Mouse (Mus musculus): ENCODE data around the gene Tada2a. TPM values are rescaled to one million over a fixed set of nuclear protein-coding genes. Genes with fewer than 3 reads are reported as not detected.

Gene Tada2a
- total RNA-seq (2021): 10 to 100 TPM; 34.0 to 35.5 TPM
- long read RNA-seq, experiment 1, transcript Tada2a-201 (16 exons, 2,151 nt): major isoform, 16 of 22 reads
- long read RNA-seq, experiment 1, partial matches to known transcripts: 0 of 22 reads
- long read RNA-seq, experiment 1, other reads (novel, unspliced or antisense): 6 of 22 reads
- long read RNA-seq, experiment 2, transcript Tada2a-201 (16 exons, 2,151 nt): major isoform, 9 of 16 reads
- long read RNA-seq, experiment 2, partial matches to known transcripts: 2 of 16 reads
- long read RNA-seq, experiment 2, other reads (novel, unspliced or antisense): 5 of 16 reads

DNA sequence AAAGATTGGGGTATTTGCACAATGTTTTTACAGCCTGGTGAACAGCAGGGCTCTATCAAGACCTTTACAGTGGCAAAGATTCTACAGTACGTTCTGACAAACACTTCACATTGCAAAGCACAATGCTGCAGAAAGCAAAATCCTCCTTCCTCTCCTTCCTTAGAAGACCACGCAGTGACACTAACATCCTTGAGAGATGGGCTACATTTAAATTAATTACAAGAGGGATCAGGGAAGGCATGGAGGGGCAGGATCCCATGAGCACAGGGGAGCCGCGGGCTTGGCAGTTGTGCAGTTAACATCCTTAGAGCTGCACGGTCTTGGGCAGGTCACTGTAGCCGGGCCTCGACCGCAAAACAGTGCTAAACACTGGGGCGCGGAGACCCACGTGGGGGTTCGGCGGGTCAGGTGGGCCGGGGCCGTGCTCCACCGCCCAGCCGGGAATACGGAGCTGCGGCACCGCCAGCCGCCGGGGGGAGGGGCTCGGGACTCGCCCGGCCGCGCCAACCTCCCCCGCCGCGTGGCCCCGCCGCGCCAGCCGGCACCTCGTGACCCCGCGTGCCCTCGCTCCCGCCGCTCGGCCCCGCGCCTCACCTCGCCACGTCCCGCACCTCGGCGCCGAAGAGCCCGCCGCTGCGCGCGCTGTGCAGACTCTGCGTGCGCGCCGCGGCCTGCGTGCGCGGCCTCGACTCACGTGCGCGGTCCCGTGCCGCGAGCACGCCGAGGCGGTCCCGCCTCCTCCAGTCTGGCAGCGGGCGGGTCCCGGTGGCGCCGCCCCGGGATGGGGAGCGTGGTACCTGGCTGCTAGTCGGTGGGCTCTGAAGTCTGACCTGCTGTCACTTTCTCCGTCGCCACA is at the start of gene Tada2a, which contains the start of gene Acaca:
Gene Tada2a (minus strand): TSS at position 658 of the 856 bp plus-strand sequence.
Gene Acaca (plus strand): TSS at position 730 of the 856 bp plus-strand sequence.
- intact Hi-C loops (cut with DNase I): loop anchor here (2.0 to 5.0 kb wide), 2 partner anchors 62 to 132 kb away; no protein-coding TSS in a partner anchor
- Histone ChIP-seq H3K27ac (peak within 1 kb of the TSS; percentile 84), H3K4me3 (peak within 1 kb of the TSS; percentile 77)
- no peak; the same call in 1 of the 2 replicates for TF ChIP-seq CTCF (IDR thresholded peaks at IDR 0.05)
- peak; percentile 80 to 82 for DNase-seq (ENCODE audit: extremely low spot score in 1 of 2, low spot score in 2 of 2)

DNA sequence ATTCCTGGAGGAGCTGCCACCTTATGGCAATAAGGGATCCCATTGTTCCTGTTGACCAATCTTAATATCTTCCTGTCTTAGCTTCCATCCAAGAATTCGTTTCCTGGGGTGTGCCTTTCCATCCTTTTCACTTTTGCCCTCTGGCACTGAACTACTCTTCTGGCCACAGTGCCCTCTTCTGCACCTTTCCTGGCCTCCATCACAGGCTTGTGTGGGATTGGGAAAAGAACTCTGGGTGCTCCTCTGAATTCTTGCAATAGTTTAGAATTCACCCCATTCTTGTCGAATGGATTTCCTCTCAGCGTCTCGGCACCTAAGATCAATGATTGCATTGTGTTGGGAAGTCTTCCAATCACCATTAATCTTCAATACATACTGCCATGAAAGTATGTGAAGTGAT is 49.2 kb upstream of the Tada2a start:
- intact Hi-C loops (cut with DNase I): loop anchor here (5.0 kb wide), 1 partner anchor 64 kb away; no protein-coding TSS in a partner anchor
- no peak overlapping the region; the same call in 1 of the 2 replicates for H3K27ac ChIP-seq

DNA sequence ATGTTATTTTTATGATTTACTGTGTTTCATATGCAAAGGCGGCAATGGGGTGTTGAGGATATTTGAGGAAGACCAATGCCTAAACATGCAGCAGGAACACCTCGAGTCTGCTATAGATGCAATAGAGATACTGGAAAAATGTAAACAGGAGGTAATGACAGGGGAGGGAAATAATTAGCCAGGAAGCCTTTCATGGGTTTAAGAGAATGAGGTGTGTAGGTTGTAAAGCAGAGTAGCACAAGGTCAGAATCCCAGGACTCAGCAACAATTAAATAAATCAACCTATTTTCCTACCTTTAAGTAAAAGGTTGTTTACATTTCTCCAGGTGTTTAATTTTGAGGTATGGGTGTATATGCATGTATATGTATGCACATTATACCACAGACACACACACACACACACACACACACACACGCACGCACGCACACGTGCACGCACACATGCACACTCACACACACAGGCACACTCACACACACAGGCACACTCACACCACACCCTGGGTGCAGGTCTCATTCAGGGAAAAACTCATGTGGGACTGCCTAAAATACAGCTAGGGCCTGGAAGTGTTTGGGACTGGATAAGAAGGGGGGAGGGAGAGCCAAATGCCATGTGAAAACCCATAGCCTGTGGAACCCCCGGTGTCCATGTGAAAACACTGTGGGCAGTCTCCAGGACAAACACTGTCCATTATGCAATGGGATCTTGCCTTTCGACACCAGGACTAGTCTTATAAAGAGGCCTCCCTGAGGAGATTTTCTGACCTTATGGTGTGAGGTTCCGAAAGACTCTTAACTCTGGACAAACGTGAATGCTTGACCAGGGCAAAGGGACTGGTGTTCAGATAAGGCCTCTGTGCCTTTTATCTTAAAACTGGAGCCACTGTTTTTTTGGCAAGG is 43.4 kb upstream of the Tada2a start:
- no peak for DNase-seq (ENCODE audit: extremely low spot score in 1 of 2, low spot score in 2 of 2)
- no peak for TF ChIP-seq CTCF (IDR thresholded peaks at IDR 0.05)
- Histone ChIP-seq H3K27ac (no peak overlapping the region), H3K4me3 (no peak overlapping the region)
- intact Hi-C loops (cut with DNase I): no loop called here

More for the DNA sequence above, 49.2 kb upstream of the Tada2a start:
- no peak for TF ChIP-seq CTCF (IDR thresholded peaks at IDR 0.05)
- DNase-seq (ENCODE audit: extremely low spot score in 1 of 2, low spot score in 2 of 2): no peak
- H3K4me3 ChIP-seq: peak overlapping the region; percentile 97

DNA sequence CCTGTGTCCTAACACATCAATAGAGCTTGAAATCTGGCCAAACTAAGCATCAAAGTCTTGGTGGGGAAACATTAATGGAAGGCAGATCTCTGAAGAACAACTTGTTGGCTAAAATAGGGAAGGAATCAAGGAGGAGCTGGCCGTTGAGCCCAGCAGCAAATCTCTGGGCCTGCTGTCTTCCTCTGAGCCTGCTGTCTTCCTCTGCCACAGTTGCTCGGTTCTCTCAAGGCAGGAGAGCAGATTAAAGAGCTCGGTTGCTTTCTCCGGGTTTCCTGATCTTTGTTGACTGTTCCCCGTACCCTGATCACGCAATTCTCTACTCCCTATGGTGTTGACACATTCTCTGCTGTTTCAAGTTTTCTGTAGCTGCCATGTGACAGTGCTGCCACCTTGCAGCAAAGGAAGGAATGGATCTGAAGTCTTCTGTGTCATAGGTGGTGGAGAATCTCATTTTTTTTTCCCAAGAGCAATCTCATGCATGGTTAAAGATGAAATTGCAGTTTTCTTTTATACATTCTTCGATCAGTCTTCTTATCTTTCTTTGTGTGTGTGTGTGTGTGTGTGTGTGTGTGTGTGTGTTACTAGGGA is 39.4 kb upstream of the Tada2a start:
- peak; percentile 76 for TF ChIP-seq CTCF (IDR thresholded peaks at IDR 0.05)
- Histone ChIP-seq H3K4me3 (no peak overlapping the region), H3K27ac (peak overlapping the region; percentile 25)
- DNase-seq (ENCODE audit: extremely low spot score in 1 of 2, low spot score in 2 of 2): peak; percentile 43 to 47
- intact Hi-C loops (cut with DNase I): loop anchor here (5.0 to 10.0 kb wide), 2 partner anchors 36 to 384 kb away; no protein-coding TSS in a partner anchor

DNA sequence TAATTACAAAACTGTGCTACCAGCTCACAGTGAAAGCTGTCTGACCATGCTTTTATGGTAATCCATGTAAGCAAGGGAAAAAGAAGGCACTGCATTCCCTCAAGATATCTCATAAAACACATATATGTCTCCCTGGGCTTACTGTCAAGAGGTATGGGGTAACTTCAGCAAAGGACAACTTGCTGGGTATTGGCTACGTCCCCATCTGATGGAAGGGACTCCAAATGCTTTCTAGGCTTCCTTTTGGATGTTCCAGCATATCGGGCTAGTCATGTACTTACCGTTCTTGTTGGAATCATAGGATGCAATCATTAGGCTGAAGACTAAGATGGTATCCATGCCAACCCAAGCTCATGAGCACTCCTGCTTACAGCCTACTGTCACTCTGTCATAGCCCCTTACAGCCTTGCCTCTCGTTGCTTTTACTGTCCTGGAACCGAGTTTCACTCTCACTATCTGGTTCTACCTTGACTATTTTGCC is 37.7 kb upstream of the Tada2a start, which contains the start of gene Gm11437:
Gene Gm11437 (minus strand): TSS at position 431 of the 481 bp plus-strand sequence.
- TF ChIP-seq CTCF (IDR thresholded peaks at IDR 0.05): no peak
- no peak within 1 kb of the TSS for H3K4me3 ChIP-seq
- intact Hi-C loops (cut with DNase I): loop anchor here (5.0 to 10.0 kb wide), 2 partner anchors 35 to 382 kb away; no protein-coding TSS in a partner anchor

DNA sequence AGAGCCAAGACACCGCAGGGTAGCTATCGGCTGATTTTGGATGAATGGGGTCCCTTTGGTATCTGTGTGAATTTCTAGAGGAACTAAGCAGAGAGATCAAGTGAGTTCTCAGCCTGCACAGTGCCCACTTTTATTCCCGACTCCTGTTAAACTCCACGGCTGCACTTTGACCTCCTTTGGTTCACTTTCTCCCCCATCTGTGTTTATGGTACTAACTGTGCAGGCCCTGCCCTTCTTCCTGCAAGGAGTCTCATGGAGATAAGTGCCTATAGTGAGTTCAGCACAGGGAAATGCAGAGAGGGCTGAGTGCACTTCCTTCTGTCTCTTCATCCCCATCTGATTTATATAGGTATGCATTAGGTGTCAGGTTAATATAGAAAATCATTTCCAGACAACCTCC is 35.2 kb upstream of the Tada2a start:
- DNase-seq (ENCODE audit: extremely low spot score in 1 of 2, low spot score in 2 of 2): no peak
- intact Hi-C loops (cut with DNase I): loop anchor here (10.0 kb wide), 1 partner anchor 380 kb away; no protein-coding TSS in a partner anchor
- H3K27ac ChIP-seq: no peak overlapping the region
- no peak overlapping the region for H3K4me3 ChIP-seq
- TF ChIP-seq CTCF (IDR thresholded peaks at IDR 0.05): no peak

More for the DNA sequence above, 37.7 kb upstream of the Tada2a start, which contains the start of gene Gm11437:
- no peak within 1 kb of the TSS for H3K27ac ChIP-seq
- no peak for DNase-seq (ENCODE audit: extremely low spot score in 1 of 2, low spot score in 2 of 2)

DNA sequence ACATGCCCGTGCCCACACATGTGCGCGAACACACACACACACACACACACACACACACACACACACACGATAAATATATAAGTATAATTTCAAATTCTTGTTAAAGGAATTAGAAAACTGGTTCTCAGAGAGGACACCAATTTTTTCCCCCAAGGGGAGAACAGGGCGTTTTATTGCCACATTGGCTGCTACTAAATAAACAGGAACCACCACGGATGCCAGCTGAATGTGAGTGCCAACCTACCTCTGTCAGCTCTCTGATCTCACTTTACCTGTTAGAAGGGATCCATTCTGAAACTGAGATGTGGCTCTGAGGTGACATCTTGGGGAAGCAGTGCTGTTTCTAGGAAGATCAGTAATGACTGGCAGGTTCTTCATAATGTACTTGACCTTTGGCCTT is 34.7 kb upstream of the Tada2a start:
- intact Hi-C loops (cut with DNase I): loop anchor here (10.0 kb wide), 1 partner anchor 379 kb away; no protein-coding TSS in a partner anchor
- Histone ChIP-seq H3K27ac (no peak overlapping the region), H3K4me3 (no peak overlapping the region)
- no peak for DNase-seq (ENCODE audit: extremely low spot score in 1 of 2, low spot score in 2 of 2)
- TF ChIP-seq CTCF (IDR thresholded peaks at IDR 0.05): no peak

DNA sequence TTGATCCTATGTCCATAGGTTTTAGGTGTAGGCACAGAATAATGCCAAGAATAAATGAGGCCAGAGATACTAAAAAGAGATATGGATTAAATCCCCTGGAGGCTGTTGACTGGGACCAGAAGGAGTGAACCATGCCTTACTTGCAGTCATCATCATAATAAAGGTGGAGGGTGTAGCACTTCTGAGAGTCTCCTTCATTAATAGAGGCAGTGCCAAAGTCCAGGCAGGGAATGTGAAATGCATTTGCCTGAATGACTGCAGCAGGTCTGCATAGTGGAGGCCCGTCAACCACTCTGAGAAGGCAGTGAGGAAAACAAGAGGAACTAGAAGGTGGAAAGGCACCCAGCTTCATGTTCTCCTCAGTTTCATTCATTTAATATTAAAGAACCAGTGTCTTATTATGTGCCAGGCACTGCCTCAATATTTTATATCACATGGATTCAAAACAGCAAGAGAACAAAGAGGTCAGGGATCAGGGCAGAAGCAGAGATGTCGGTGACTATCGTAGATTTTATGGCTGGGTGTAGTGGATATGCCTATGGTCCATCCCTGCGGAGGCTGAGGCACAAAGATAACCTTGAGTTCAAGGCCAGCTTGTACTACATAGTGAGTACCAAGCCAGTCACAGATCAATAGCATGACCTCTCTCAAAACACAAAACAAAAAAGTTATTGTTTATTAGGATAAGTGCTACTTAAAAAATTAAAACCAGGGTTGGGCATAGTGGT is 27.3 kb upstream of the Tada2a start:
- intact Hi-C loops (cut with DNase I): no loop called here
- no peak overlapping the region for H3K4me3 ChIP-seq
- no peak overlapping the region for H3K27ac ChIP-seq
- TF ChIP-seq CTCF (IDR thresholded peaks at IDR 0.05): no peak
- DNase-seq (ENCODE audit: extremely low spot score in 1 of 2, low spot score in 2 of 2): no peak

DNA sequence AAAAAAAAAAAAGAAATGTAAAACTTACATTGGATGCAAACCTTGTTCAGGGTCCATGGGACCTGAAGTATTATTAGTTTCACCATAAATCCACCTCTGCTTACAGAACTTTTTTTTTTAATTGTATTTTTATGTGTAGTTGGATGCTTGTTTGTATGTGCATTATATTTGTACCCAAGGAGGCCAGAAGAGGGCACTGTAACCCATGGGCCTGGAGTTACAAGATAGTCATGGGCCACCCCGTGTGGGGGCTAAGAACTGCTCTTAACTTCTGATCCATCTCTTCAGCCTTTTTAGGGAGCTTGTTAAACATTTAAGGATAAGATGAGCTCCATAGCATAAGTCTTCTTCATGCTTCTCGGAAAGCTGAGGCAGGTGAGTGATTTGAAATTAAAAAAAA is 21.5 kb upstream of the Tada2a start:
- Histone ChIP-seq H3K27ac (no peak overlapping the region), H3K4me3 (no peak overlapping the region)
- no peak for DNase-seq (ENCODE audit: extremely low spot score in 1 of 2, low spot score in 2 of 2)
- peak; percentile 39 for TF ChIP-seq CTCF (IDR thresholded peaks at IDR 0.05)
- intact Hi-C loops (cut with DNase I): no loop called here

DNA sequence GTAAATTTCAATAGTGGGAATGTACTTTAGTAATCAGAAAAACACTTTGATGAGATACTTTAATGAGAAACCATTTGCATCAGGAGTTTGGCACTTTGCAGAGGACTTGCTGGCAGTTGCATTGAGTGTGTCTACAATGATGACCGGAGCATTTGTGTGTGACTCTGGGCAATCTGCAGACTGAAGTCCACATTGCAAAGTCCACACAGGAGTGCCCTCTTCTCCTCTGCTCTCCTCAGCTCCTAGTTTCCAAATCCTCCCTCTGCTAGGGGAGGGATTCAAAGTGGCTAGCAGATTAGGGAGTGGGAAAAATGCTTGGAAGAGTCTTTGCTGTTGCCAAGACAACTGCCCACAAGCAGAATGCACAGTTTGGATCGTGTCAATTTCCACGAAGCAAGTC is 16.7 kb upstream of the Tada2a start:
- no peak overlapping the region for H3K4me3 ChIP-seq
- no peak overlapping the region for H3K27ac ChIP-seq
- no peak for DNase-seq (ENCODE audit: extremely low spot score in 1 of 2, low spot score in 2 of 2)
- intact Hi-C loops (cut with DNase I): no loop called here
- no peak for TF ChIP-seq CTCF (IDR thresholded peaks at IDR 0.05)
